Mouse (Mus musculus): ENCODE data around the gene Gch1. TPM values are rescaled to one million over a fixed set of nuclear protein-coding genes. Genes with fewer than 3 reads are reported as not detected.

Gene Gch1
- polyA plus RNA-seq, 1 experiment from 2014 or later = 1.3 TPM

- H3K4me1 ChIP-seq (ENCODE audit: control insufficient read depth, insufficient read depth, low read length) = no peaks in the 10 kb centered on the region
- H3K36me3 ChIP-seq (ENCODE audit: control insufficient read depth, insufficient read depth, low read length) = no peaks in the 10 kb centered on the region
- H3K27ac ChIP-seq (replicated peaks; ENCODE audit: low read depth, low read length) = no peak overlapping the region
- H3K4me3 ChIP-seq (ENCODE audit: low read depth, low read length) = no peak overlapping the region
- no peak overlapping the region for H3K4me2 ChIP-seq (ENCODE audit: low read depth, severe bottlenecking)
- no peaks in the 10 kb centered on the region for H3K27me3 ChIP-seq (ENCODE audit: control insufficient read depth, insufficient read depth, low read length)
- WGBS = 84% methylated on average over 10 of the region's 10 CpGs
- no peaks in the 10 kb centered on the region for H3K9me3 ChIP-seq (ENCODE audit: control insufficient read depth, low read length)
- DNase-seq (ENCODE audit: low spot score) = no peak
- no peak for ATAC-seq (ENCODE audit: insufficient number of reproducible peaks, low FRiP score, low TSS enrichment, low read depth)
- no peak overlapping the region for H3K9ac ChIP-seq (ENCODE audit: low read length)
Measured at GRCm38 (mm10) chr14:47224476-47225325, 35.5 kb upstream of the Gch1 start.

DNA sequence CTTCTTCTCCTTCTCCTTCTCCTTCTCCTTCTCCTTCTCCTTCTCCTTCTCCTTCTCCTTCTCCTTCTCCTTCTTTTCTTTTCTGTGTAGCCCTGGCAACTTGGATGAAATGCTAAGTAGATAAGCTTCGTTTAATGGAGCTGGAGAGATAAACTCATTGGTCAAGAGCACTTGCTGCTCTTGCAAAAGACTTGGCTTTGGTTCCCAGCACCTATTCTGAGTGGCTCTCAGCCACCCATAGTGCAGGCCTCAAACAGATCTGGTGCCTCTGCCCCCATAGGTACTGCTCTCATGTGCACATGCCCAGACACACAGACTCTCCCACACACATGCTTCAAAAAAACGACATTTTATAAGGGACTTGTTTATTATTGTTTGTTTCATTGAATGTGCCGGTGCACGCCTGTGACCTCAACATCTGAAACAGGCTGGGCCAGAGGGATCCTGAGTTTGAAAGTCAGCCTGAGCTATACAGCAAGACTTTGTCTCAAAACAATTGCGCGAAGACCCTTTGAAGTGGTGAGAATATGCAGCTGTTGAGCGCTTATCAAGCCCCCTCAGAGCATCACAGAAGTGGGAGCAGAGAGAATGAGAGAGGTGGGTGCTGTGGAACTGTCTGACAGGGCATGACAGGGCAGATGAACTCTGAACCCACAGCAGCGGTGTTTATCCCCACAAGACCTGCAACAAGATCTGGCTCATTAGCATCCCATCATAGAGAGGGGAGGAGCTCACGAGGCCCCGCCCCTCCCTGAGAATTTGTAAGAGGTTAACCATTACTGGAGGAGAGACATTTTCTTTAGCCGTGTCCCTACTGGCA, 33.6 kb upstream of the Gch1 start:
- Histone ChIP-seq H3K4me2 (ENCODE audit: low read depth, severe bottlenecking) (no peak overlapping the region), H3K27ac (replicated peaks; ENCODE audit: low read depth, low read length) (no peak overlapping the region), H3K27me3 (ENCODE audit: control insufficient read depth, insufficient read depth, low read length) (no peaks in the 10 kb centered on the region), H3K4me3 (ENCODE audit: low read depth, low read length) (no peak overlapping the region), H3K9me3 (ENCODE audit: control insufficient read depth, low read length) (no peaks in the 10 kb centered on the region), H3K4me1 (ENCODE audit: control insufficient read depth, insufficient read depth, low read length) (no peaks in the 10 kb centered on the region), H3K36me3 (ENCODE audit: control insufficient read depth, insufficient read depth, low read length) (no peaks in the 10 kb centered on the region), H3K9ac (ENCODE audit: low read length) (no peak overlapping the region)
- DNase-seq (ENCODE audit: low spot score) (no peak), ATAC-seq (ENCODE audit: insufficient number of reproducible peaks, low FRiP score, low TSS enrichment, low read depth) (no peak)
- 79% methylated on average over 11 of the region's 11 CpGs for WGBS

DNA sequence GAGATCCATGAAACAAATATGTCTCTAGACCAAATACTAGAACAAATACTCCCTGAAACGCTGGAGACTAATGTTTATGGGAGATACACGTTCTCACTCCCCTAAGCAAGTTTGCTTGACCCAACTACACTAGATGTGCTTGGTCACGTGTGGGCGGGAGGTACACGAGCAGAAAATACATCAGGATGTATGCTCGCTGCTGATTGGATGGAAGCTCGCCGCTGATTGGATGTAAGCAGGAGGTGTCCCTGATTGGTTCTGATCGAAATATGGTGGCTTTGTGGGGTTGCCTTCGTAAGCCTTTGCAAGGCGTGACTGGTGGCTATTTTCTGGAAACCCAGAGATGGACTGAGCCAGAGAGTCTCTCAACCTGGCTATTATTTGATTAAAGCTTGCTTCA, 32.4 kb upstream of the Gch1 start:
- ATAC-seq (ENCODE audit: insufficient number of reproducible peaks, low FRiP score, low TSS enrichment, low read depth) = no peak
- 84% methylated on average over 11 of the region's 11 CpGs for WGBS

DNA sequence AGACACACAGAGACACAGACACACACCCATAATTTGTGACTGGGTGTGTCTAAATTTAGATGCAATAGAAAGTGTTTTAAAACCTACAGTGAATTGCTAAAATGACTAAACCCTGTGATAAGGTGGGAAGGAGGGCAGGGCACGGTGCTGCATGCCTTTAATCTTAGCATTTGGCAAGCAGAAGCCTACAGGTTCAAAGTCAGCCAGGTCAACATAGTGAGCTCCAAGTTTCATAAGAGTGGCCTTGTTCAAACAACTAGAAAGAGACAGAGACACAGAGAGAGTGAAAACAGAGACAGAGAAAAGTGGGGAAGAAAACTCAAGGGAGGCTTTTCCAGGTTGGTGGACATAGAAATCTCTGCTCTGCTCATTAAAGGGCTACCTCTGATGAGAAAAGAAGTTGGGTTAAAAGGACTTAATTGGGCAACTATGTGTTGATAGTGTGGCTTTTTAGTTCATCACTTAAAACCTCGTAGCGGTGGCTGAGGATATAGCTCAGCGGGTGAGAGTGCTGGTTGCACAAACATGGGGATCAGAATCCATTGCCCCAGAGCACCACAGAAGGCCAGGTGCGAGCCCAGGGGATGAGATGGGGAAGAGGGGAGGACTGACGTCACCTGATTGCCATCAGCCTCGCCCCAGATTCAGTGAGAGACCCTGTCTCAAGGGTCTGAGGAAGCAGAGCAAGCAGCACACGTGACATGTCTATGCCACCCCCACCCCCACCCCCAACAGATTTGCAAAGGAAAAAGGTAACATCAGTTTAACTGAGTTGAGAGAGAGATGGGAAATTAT, 31.2 kb upstream of the Gch1 start:
- Histone ChIP-seq H3K36me3 (ENCODE audit: control insufficient read depth, insufficient read depth, low read length) (no peaks in the 10 kb centered on the region), H3K4me3 (ENCODE audit: low read depth, low read length) (no peak overlapping the region), H3K4me1 (ENCODE audit: control insufficient read depth, insufficient read depth, low read length) (no peaks in the 10 kb centered on the region), H3K9ac (ENCODE audit: low read length) (no peak overlapping the region), H3K4me2 (ENCODE audit: low read depth, severe bottlenecking) (no peak overlapping the region), H3K27me3 (ENCODE audit: control insufficient read depth, insufficient read depth, low read length) (no peaks in the 10 kb centered on the region), H3K27ac (replicated peaks; ENCODE audit: low read depth, low read length) (no peak overlapping the region), H3K9me3 (ENCODE audit: control insufficient read depth, low read length) (no peaks in the 10 kb centered on the region)
- WGBS = 86% methylated on average over 8 of the region's 8 CpGs
- ATAC-seq (ENCODE audit: insufficient number of reproducible peaks, low FRiP score, low TSS enrichment, low read depth) (no peak), DNase-seq (ENCODE audit: low spot score) (no peak)

More for the DNA sequence above, 32.4 kb upstream of the Gch1 start:
- Histone ChIP-seq H3K4me3 (ENCODE audit: low read depth, low read length) (no peak overlapping the region), H3K9me3 (ENCODE audit: control insufficient read depth, low read length) (no peaks in the 10 kb centered on the region), H3K9ac (ENCODE audit: low read length) (no peak overlapping the region), H3K27me3 (ENCODE audit: control insufficient read depth, insufficient read depth, low read length) (no peaks in the 10 kb centered on the region), H3K36me3 (ENCODE audit: control insufficient read depth, insufficient read depth, low read length) (no peaks in the 10 kb centered on the region), H3K4me2 (ENCODE audit: low read depth, severe bottlenecking) (no peak overlapping the region), H3K4me1 (ENCODE audit: control insufficient read depth, insufficient read depth, low read length) (no peaks in the 10 kb centered on the region), H3K27ac (replicated peaks; ENCODE audit: low read depth, low read length) (no peak overlapping the region)
- DNase-seq (ENCODE audit: low spot score) = no peak

GRCm38 (mm10) chr14:47218766-47219606, 29.8 kb upstream of the Gch1 start:
- no peak overlapping the region for H3K4me2 ChIP-seq (ENCODE audit: low read depth, severe bottlenecking)
- no peaks in the 10 kb centered on the region for H3K27me3 ChIP-seq (ENCODE audit: control insufficient read depth, insufficient read depth, low read length)
- no peak overlapping the region for H3K4me3 ChIP-seq (ENCODE audit: low read depth, low read length)
- no peak for DNase-seq (ENCODE audit: low spot score)
- no peaks in the 10 kb centered on the region for H3K36me3 ChIP-seq (ENCODE audit: control insufficient read depth, insufficient read depth, low read length)
- no peaks in the 10 kb centered on the region for H3K4me1 ChIP-seq (ENCODE audit: control insufficient read depth, insufficient read depth, low read length)
- H3K9me3 ChIP-seq (ENCODE audit: control insufficient read depth, low read length) = no peaks in the 10 kb centered on the region
- 91% methylated on average over 9 of the region's 9 CpGs for WGBS
- no peak for ATAC-seq (ENCODE audit: insufficient number of reproducible peaks, low FRiP score, low TSS enrichment, low read depth)
- H3K27ac ChIP-seq (replicated peaks; ENCODE audit: low read depth, low read length) = no peak overlapping the region
- no peak overlapping the region for H3K9ac ChIP-seq (ENCODE audit: low read length)

GRCm38 (mm10) chr14:47216541-47216940, 27.3 kb upstream of the Gch1 start:
- H3K27ac ChIP-seq (replicated peaks; ENCODE audit: low read depth, low read length) = no peak overlapping the region
- 86% methylated on average over 2 of the region's 2 CpGs for WGBS

DNA sequence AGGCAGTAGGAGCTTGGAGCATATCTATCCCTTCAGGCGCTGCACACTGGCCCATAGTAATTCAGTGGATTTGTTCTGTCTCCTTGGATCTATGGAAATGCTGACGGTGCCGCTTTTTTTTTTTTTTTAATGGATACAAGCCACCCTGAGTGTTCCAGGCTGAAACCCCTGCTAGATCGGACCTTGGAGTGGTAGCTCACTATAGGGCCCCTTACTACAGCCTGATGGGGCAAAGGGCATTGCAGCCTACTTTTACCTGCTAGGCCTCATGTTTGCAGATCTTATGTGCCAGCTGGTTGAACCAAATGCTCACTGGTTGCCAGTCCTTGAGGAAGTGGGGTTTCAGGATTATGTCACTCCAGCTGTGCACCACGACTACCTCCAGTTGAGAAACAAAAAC, 25.2 kb upstream of the Gch1 start:
- no peak for ATAC-seq (ENCODE audit: insufficient number of reproducible peaks, low FRiP score, low TSS enrichment, low read depth)
- Histone ChIP-seq H3K27ac (replicated peaks; ENCODE audit: low read depth, low read length) (no peak overlapping the region), H3K36me3 (ENCODE audit: control insufficient read depth, insufficient read depth, low read length) (no peaks in the 10 kb centered on the region), H3K9ac (ENCODE audit: low read length) (no peak overlapping the region), H3K9me3 (ENCODE audit: control insufficient read depth, low read length) (no peaks in the 10 kb centered on the region), H3K27me3 (ENCODE audit: control insufficient read depth, insufficient read depth, low read length) (no peaks in the 10 kb centered on the region), H3K4me1 (ENCODE audit: control insufficient read depth, insufficient read depth, low read length) (no peaks in the 10 kb centered on the region), H3K4me2 (ENCODE audit: low read depth, severe bottlenecking) (no peak overlapping the region), H3K4me3 (ENCODE audit: low read depth, low read length) (no peak overlapping the region)
- 79% methylated on average over 5 of the region's 5 CpGs for WGBS
- no peak for DNase-seq (ENCODE audit: low spot score)

More at GRCm38 (mm10) chr14:47216541-47216940, 27.3 kb upstream of the Gch1 start:
- H3K9ac ChIP-seq (ENCODE audit: low read length) = no peak overlapping the region
- no peaks in the 10 kb centered on the region for H3K9me3 ChIP-seq (ENCODE audit: control insufficient read depth, low read length)
- H3K4me2 ChIP-seq (ENCODE audit: low read depth, severe bottlenecking) = no peak overlapping the region
- no peaks in the 10 kb centered on the region for H3K27me3 ChIP-seq (ENCODE audit: control insufficient read depth, insufficient read depth, low read length)
- no peaks in the 10 kb centered on the region for H3K4me1 ChIP-seq (ENCODE audit: control insufficient read depth, insufficient read depth, low read length)
- H3K4me3 ChIP-seq (ENCODE audit: low read depth, low read length) = no peak overlapping the region
- H3K36me3 ChIP-seq (ENCODE audit: control insufficient read depth, insufficient read depth, low read length) = no peaks in the 10 kb centered on the region
- ATAC-seq (ENCODE audit: insufficient number of reproducible peaks, low FRiP score, low TSS enrichment, low read depth) (no peak), DNase-seq (ENCODE audit: low spot score) (no peak)
